Mouse (Mus musculus) liver, embryonic 12.5 days (tissue): ENCODE measurements around the gene Cdk14. TPM values are rescaled to one million over a fixed set of nuclear protein-coding genes. Genes with fewer than 3 reads are reported as not detected.
"Not testable (repeated sequence)": the region's sequence is repeated elsewhere in the genome, so short reads cannot be mapped to it uniquely, and the experiment has no call there.

Source experiments
- ATAC-seq: fragments of 200-750 bp; cut with Nextera tagmentation; 2 replicates; pipeline ENCODE4 v1.8.0; 2017; ENCODE audit warnings: moderate number of reproducible peaks, mild to moderate bottlenecking, moderate library complexity
- H3K27ac ChIP-seq: fragments of 300-500 bp; sonication (generic); 2 replicates; pipeline ENCODE4 v1.5.1; 2016; ENCODE audit warnings: mild to moderate bottlenecking
- H3K27me3 ChIP-seq: fragments of 300-500 bp; sonication (generic); replicated peaks from 2 replicates; pipeline ENCODE4 v1.6.1; 2016; ENCODE audit warnings: mild to moderate bottlenecking, moderate library complexity
- H3K36me3 ChIP-seq: fragments of 300-500 bp; sonication (generic); 2 replicates; pipeline ENCODE4 v1.6.1; 2016; ENCODE audit warnings: mild to moderate bottlenecking, moderate library complexity
- H3K4me1 ChIP-seq: fragments of 300-500 bp; sonication (generic); 2 replicates; pipeline ENCODE4 v1.6.1; 2016
- H3K4me2 ChIP-seq: fragments of 300-500 bp; sonication (generic); 2 replicates; pipeline ENCODE4 v1.6.1; 2016; ENCODE audit warnings: mild to moderate bottlenecking, moderate library complexity
- H3K4me3 ChIP-seq: fragments of 300-500 bp; sonication (generic); 2 replicates; pipeline ENCODE4 v1.5.1; 2016; ENCODE audit warnings: mild to moderate bottlenecking, moderate library complexity
- H3K9ac ChIP-seq: fragments of 300-500 bp; sonication (generic); 2 replicates; pipeline ENCODE4 v1.6.1; 2016; ENCODE audit warnings: mild to moderate bottlenecking, moderate library complexity
- H3K9me3 ChIP-seq: fragments of 300-500 bp; sonication (generic); replicated peaks from 2 replicates; pipeline ENCODE4 v1.6.1; 2016; ENCODE audit warnings: mild to moderate bottlenecking, moderate library complexity
- WGBS: fragments of 180-500 bp; shearing (Covaris S2); methylation state at CpG from one replicate; pipeline ENCODE4 v1.1.7; 2016; ENCODE audit not compliant: insufficient replicate concordance; 5-methylcytosine and 5-hydroxymethylcytosine counted together
- polyA plus RNA-seq: library from polyadenylated mRNA; unstranded; fragments of >200 nt; fragmentation: Nextera tagmentation; extraction: Ambion mirVana; gene quantifications from 2 replicates; pipeline ENCODE4 v1.2.1, GENCODE M21; 2016

Cdk14 gene
- polyA plus RNA-seq, 1 experiment from 2014 or later = 3.4 TPM

DNA sequence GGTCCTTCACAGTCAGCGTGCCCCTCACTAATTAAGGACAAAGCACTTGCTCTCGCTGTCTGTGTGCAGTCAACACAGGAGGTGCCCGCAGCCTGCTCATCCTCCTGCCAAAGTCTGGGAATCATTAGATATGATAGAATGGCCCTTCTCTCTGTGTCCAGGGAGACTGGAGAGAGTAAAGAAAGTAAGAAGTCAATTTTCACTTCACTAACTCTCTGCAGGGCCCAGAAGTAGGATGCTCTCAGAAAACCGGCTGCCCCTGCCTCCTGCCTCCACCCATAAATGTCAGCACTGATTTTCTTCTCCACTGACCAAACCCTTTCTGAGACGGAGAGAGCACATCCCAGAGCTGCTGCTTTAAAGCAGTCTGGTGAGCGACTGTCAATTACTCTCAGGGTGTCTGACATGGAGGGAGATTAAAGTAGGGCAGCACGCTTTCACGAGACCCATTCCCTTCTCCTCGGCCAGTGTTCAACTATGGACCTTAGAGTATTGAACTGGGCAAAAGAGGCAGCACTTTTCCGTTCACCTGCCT lies 89.1 kb downstream of the Cdk14 start:
- Histone ChIP-seq H3K9ac (no peak overlapping the region), H3K27me3 (no peaks in the 10 kb centered on the region), H3K27ac (no peak overlapping the region), H3K4me3 (no peak overlapping the region), H3K36me3 (no peaks in the 10 kb centered on the region), H3K9me3 (no peaks in the 10 kb centered on the region), H3K4me2 (no peak overlapping the region), H3K4me1 (peaks cover 9% of the 10 kb centered on the region; the same call in 1 of the 2 replicates)
- ATAC-seq = no peak
- WGBS = 67% methylated on average over 10 of the region's 10 CpGs

DNA sequence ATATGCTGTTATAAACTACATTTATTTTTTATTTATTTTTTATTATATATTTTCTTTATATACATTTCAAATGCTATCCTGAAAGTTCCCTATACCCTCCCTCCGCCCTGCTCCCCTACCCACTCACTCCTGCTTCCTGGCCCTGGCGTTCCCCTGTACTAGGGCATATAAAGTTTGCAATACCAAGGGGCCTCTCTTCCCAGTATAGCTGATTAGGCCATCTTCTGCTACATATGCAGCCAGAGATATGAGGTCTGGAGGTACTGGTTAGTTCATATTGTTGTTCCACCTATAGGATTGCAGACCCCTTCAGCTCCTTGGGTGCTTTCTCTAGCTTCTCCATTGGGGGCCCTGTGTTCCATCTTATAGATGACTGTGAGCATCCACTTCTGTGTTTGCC lies 91.1 kb downstream of the Cdk14 start:
- not testable (repeated sequence) for H3K9me3 ChIP-seq, H3K9ac ChIP-seq, H3K4me1 ChIP-seq, H3K27ac ChIP-seq, H3K4me3 ChIP-seq, H3K4me2 ChIP-seq, H3K36me3 ChIP-seq, H3K27me3 ChIP-seq
- peak; percentile 81 for ATAC-seq
- 35% methylated on average over 2 of the region's 2 CpGs for WGBS

DNA sequence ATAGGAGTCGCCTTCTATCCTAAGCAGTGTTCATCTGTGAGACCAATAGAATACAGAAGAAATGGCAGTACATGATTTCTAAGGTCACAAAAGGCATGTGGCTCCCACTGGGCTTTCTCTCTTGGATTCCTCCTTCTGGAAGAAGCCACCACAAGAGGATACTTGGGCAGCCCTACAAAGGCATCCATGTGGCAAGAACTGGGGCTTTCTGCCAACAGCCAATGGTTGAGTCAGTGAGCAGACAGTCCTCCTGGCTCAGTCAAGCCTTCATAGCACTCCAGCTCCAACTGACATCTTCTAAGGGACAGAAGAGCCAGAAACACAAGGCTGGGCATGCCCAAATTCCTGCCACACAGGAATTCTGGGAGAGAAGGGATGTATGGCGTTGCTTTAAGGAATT lies 93.4 kb downstream of the Cdk14 start:
- H3K27ac ChIP-seq = no peak overlapping the region
- no peak overlapping the region for H3K4me2 ChIP-seq
- H3K9ac ChIP-seq = no peak overlapping the region
- no peaks in the 10 kb centered on the region for H3K9me3 ChIP-seq
- 80% methylated on average over 2 of the region's 2 CpGs for WGBS
- H3K36me3 ChIP-seq = no peaks in the 10 kb centered on the region
- peaks cover 9% of the 10 kb centered on the region; the same call in 1 of the 2 replicates for H3K4me1 ChIP-seq
- no peak overlapping the region for H3K4me3 ChIP-seq
- no peak for ATAC-seq
- no peaks in the 10 kb centered on the region for H3K27me3 ChIP-seq

DNA sequence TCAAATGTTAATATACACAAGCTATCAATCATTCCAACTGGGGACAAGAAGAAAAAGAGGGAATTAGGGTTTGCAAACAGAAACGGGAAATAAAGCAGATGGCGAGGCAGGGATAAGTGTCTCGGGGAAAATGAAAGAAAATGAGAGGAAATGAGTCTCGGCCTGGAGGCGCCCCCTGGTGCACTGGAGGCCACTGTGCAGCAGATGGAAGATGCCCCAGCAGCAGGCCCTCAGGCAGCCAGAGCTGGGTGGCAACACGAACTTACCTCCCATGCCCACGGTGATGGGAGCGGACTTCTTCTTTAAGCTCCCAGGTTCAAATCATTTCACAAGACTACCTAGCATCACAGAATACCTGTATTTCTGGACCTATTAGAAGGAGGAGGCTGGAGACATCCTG lies 97.4 kb downstream of the Cdk14 start:
- Histone ChIP-seq H3K36me3 (no peaks in the 10 kb centered on the region), H3K4me3 (no peak overlapping the region), H3K27me3 (no peaks in the 10 kb centered on the region), H3K4me1 (peaks cover 14% of the 10 kb centered on the region; the same call in 1 of the 2 replicates), H3K9ac (no peak overlapping the region), H3K4me2 (no peak overlapping the region), H3K9me3 (no peaks in the 10 kb centered on the region), H3K27ac (no peak overlapping the region)
- 74% methylated on average over 8 of the region's 8 CpGs for WGBS
- no peak for ATAC-seq

DNA sequence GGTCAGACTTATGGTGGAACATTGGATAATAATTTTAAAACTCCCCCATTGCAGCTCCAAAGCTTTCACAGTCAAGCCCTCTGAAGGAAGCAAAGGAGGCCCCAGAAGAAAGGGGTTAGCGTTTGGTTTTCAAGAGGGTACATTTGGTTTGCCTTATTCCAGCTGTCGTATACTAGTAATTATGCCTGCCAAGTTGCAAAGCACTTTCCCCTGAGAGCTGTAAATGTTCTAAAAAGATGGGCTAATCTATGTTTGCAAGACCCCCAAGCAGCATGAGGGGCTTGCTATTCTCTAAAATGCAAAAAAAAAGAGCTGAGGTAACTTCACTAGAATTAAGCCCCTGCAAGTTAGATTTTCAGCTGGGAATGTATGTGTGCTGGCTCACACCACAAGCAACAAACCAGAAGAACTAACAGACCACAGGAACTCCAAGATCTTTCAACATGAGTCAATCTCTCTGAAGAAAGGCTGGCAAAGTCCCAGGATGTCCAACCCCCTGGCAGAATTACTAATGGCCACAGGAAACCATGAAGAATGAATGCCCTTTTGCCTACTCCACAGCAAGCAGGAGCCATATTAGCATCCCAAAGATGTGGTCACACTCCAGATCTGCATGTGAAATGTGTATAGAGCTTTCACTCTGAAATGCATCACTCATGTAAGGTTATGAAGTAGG lies 99.5 kb downstream of the Cdk14 start:
- 60% methylated on average over 2 of the region's 2 CpGs for WGBS
- no peak overlapping the region for H3K27ac ChIP-seq
- no peaks in the 10 kb centered on the region for H3K9me3 ChIP-seq
- 0 out of 2 replicates have a peak, but pooled peaks cover 9% of the 10 kb centered on the region for H3K4me1 ChIP-seq
- no peak overlapping the region for H3K9ac ChIP-seq
- H3K4me3 ChIP-seq = no peak overlapping the region
- no peaks in the 10 kb centered on the region for H3K36me3 ChIP-seq
- no peaks in the 10 kb centered on the region for H3K27me3 ChIP-seq
- H3K4me2 ChIP-seq = no peak overlapping the region
- no peak for ATAC-seq

DNA sequence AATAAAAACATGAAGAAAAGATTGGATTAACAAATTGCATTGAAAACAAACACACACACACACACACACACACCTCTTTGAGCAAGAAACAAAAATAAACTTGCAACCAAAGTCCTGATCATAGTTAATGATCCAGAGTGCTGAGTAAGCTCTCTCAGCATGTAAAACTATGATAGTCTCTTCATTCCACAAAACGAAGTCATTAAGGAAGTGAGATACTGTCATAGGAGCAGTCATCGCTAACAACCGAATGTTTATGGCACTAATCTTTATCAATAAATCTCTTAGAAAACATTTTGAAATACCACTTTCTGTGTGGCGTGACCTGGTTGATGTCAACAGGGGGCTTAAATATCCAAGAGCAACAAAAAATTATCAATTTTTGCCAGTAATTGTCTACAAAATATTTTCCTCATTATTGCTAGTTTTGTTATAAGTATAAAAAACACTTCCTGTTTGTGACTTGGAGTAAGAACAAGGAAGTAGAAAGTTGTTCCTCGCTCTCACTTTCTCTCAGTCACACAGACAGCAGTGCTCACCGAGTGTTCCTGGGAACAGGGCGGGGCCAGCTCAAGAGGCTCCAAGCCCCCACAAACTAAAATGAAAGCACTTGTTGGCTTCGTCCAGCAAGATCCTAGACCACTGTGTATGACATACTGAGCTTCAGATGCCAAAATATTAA lies 100.1 kb downstream of the Cdk14 start:
- Histone ChIP-seq H3K4me2 (no peak overlapping the region), H3K9me3 (no peaks in the 10 kb centered on the region), H3K27me3 (no peaks in the 10 kb centered on the region), H3K4me3 (no peak overlapping the region), H3K9ac (no peak overlapping the region), H3K36me3 (no peaks in the 10 kb centered on the region), H3K4me1 (0 out of 2 replicates have a peak, but pooled peaks cover 9% of the 10 kb centered on the region), H3K27ac (no peak overlapping the region)
- peak; percentile 63 for ATAC-seq
- WGBS = 43% methylated on average over 8 of the region's 8 CpGs

DNA sequence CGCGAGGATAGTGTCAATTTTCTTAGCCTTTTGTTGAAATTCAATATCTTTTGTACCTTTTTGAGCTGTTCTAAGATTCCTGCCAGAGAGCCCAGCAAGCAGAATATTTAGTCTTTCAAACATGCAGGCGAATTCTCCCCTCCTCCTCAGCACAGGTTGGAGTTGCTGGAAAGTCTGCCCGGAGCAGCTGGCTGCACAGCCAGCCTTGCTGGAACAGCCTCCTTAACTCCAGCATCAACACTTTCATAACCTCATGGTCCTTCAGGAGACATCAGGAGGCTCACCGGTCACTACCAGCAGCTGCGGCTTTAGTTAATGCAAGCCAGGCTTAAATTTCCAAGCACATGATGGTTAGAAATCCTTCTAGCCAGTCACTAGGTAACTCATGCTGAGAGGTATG lies 105.8 kb downstream of the Cdk14 start:
- no peaks in the 10 kb centered on the region for H3K9me3 ChIP-seq
- H3K4me3 ChIP-seq = no peak overlapping the region
- H3K27ac ChIP-seq = no peak overlapping the region
- H3K4me2 ChIP-seq = no peak overlapping the region
- WGBS = 73% methylated on average over 6 of the region's 6 CpGs
- H3K27me3 ChIP-seq = no peaks in the 10 kb centered on the region
- no peaks in the 10 kb centered on the region for H3K36me3 ChIP-seq
- no peak overlapping the region for H3K9ac ChIP-seq
- H3K4me1 ChIP-seq = no peaks in the 10 kb centered on the region
- ATAC-seq = no peak

DNA sequence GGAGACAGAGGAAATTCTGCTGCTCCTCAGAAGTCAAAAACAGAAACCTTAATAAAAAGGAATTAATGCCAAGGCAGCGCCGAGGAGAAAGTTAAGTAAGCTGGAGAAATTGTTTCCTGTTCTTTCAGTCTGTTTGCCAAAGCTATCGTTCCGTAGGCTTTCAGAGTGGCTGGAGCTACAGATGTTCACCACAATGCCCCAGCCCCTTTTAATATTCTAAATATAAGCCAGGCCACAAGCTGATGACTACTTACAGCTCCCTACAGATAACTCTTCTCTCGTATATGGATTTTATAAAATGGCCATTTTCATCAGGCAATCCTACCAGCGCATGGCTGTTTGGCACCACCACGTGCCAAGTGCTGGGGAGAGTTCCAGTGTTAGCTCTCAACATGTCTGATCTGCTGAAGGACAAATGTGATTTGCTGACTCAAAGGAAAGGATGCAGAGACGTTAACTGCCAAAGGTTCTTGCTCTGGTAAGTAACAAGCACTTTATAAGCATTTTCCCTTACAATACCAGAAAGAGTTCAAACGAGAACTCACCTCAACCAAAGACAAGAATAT lies 106.8 kb downstream of the Cdk14 start:
- 69% methylated on average over 9 of the region's 9 CpGs for WGBS
- Histone ChIP-seq H3K27me3 (no peaks in the 10 kb centered on the region), H3K36me3 (no peaks in the 10 kb centered on the region), H3K9ac (no peak overlapping the region), H3K27ac (no peak overlapping the region), H3K9me3 (no peaks in the 10 kb centered on the region), H3K4me3 (no peak overlapping the region), H3K4me2 (no peak overlapping the region), H3K4me1 (no peaks in the 10 kb centered on the region)
- no peak for ATAC-seq

DNA sequence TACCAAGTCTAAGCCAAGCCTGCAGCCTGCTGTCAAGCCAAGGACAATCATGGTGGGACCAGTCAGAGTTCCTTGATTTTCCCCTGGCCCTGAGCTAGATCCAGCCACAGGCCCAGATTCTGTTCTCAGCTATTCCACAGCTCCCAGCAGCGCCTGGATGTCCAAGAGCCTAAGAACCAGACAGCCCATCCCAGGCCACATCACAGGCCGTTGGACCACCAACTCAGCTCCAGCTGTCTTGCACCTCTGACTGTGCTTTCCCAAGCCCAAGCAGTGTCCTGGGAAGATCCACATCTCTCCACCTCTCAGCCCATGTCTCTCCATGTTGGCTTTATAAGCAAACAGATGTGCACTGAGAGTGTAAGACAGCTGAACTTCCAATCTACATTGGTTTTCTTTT lies 114.8 kb downstream of the Cdk14 start:
- Histone ChIP-seq H3K27ac (no peak overlapping the region), H3K4me3 (no peak overlapping the region), H3K9ac (no peak overlapping the region), H3K4me2 (no peak overlapping the region), H3K36me3 (no peaks in the 10 kb centered on the region), H3K4me1 (peaks cover 7% of the 10 kb centered on the region; the same call in 1 of the 2 replicates), H3K27me3 (no peaks in the 10 kb centered on the region), H3K9me3 (no peaks in the 10 kb centered on the region)
- 69% methylated on average over 2 of the region's 2 CpGs for WGBS
- no peak for ATAC-seq

DNA sequence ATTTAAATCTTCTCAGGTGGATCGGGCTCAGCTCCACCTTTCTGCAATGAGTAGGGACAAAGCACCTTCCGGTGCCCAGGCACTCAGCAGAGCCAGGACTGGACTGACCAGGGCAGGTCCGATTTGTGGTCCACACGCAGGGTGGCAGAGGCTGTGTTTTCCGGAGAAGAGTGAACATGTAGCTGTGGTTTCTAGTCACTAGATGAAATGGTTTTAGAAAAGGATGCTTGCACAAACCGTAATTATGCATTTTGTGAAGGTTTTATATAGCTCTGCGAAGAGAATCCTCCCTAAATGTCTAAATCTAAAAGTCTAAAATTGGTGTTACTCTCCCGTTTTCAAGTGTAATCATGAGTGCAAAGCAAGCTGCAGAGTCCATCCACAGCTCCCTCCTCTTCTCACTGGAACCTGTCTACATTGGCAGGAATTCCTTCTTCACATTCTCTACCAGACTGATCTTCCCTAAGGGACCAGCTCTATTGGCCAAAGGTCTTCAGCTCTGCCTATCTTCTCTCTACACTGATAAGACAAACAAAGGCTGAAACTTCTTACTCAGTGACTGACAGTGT lies 116.9 kb downstream of the Cdk14 start:
- Histone ChIP-seq H3K36me3 (no peaks in the 10 kb centered on the region), H3K4me3 (no peak overlapping the region), H3K27ac (no peak overlapping the region), H3K27me3 (no peaks in the 10 kb centered on the region), H3K9me3 (no peaks in the 10 kb centered on the region), H3K4me1 (peaks cover 7% of the 10 kb centered on the region; the same call in 1 of the 2 replicates), H3K9ac (no peak overlapping the region), H3K4me2 (no peak overlapping the region)
- 76% methylated on average over 8 of the region's 8 CpGs for WGBS
- no peak for ATAC-seq

DNA sequence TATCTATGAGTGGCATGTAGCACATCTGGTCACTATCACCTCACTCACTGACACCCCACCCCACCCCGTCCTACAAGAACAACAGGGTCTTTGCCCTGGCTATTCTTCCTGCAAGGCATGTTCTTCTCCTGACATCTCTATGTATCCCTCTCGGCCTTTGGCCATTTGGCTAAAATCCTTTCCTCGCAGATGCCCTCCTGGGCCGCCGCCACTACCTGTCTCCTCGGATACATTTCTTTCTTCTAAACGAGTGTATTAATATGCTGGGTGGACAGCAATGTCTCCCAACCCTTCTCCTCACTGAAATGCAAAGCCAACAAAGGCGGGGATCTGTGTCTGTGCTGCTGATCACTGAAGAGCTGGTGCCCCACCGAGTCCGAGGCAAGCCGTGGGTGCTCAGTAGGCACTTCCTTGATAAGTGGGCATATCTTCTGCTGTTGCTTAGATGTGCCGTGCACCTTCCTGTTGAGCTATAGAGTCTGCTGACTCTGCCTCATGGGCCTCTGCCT lies 118.5 kb downstream of the Cdk14 start:
- Histone ChIP-seq H3K36me3 (no peaks in the 10 kb centered on the region), H3K27ac (no peak overlapping the region), H3K9me3 (no peaks in the 10 kb centered on the region), H3K27me3 (no peaks in the 10 kb centered on the region), H3K9ac (no peak overlapping the region), H3K4me2 (no peak overlapping the region), H3K4me1 (peaks cover 7% of the 10 kb centered on the region; the same call in 1 of the 2 replicates), H3K4me3 (no peak overlapping the region)
- ATAC-seq = 0 out of 2 replicates have a peak, but pooled peaks have one; percentile 21
- WGBS = 50% methylated on average over 12 of the region's 12 CpGs

DNA sequence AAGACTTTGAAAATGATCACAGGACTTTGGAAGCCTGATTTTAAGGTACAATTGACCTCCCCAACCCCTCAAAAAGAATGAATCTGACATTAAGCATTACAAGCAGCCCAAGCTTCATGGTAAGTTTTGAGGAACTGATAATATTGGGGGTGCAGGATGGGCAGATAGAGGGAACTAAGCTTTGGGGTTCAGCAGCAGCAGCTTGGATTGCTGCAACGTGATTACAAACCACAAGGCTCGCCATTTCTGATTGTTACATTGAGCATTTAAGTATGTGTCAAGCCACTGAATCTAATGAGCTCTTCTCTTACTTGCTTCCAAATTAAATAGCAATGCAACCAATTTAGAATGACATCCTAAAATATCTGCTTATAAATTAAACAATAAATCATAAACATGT lies 119.1 kb downstream of the Cdk14 start:
- no peak overlapping the region for H3K4me2 ChIP-seq
- H3K9me3 ChIP-seq = no peaks in the 10 kb centered on the region
- H3K27me3 ChIP-seq = no peaks in the 10 kb centered on the region
- H3K4me1 ChIP-seq = peaks cover 7% of the 10 kb centered on the region; the same call in 1 of the 2 replicates
- no peak overlapping the region for H3K9ac ChIP-seq
- no peak for ATAC-seq
- no peak overlapping the region for H3K27ac ChIP-seq
- no peak overlapping the region for H3K4me3 ChIP-seq
- WGBS = 47% methylated on average over 2 of the region's 2 CpGs
- no peaks in the 10 kb centered on the region for H3K36me3 ChIP-seq
